Mouse (Mus musculus) bone marrow macrophage, adult 2 months (primary cell): ENCODE measurements around the gene Olfr828. TPM values are rescaled to one million over a fixed set of nuclear protein-coding genes. Genes with fewer than 3 reads are reported as not detected.

Source experiments
- H3K27ac ChIP-seq: 2 replicates; pipeline ENCODE4 v1.5.1; 2012; ENCODE audit warnings: low read depth, low read length; ENCODE audit not compliant: insufficient read depth
- H3K4me1 ChIP-seq: 2 replicates; pipeline ENCODE4 v1.6.1; 2012; ENCODE audit warnings: low read length; ENCODE audit not compliant: control insufficient read depth, insufficient read depth
- H3K4me3 ChIP-seq: 2 replicates; pipeline ENCODE4 v1.5.1; 2012; ENCODE audit warnings: mild to moderate bottlenecking, low read length, moderate library complexity; ENCODE audit not compliant: insufficient read depth
- CTCF ChIP-seq: IDR thresholded peaks from 2 replicates; pipeline ENCODE4 v1.5.1; 2012; ENCODE audit warnings: low read depth, mild to moderate bottlenecking, low read length, moderate library complexity
- POLR2A ChIP-seq: IDR thresholded peaks from 2 replicates; pipeline ENCODE4 v1.6.1; 2012; ENCODE audit warnings: mild to moderate bottlenecking, low read depth, low read length, borderline replicate concordance
- polyA plus RNA-seq: library from polyadenylated mRNA; stranded (reverse); fragments of >200 nt; gene quantifications from 2 replicates; pipeline ENCODE4 v1.2.4, GENCODE M21; 2012; ENCODE audit not compliant: missing spikeins, insufficient read depth, insufficient read length

The Olfr828 gene
- polyA plus RNA-seq: not detected in 2 replicates

DNA sequence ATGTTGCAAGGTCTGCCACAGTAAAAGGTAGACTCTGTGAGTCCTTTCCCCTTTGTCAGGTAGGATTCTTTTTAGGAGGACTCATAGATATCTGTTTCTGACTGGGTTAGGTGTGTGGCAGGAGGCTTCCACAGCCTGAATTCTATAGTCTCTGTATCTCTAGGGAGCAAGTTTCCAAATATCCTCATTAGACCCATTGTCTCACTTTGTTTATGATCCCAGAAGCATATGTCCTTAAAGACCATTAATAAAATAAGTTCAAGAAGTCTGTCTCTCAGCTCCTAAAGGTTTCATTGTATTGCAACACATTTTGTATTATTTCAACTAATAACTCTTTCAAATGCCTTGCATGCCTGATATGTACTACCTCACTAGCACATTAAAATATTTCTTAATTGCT is at the start of gene Olfr828:
Gene Olfr828, minus strand, starts transcription at position 101 of the 400 bp plus-strand sequence.
- Histone ChIP-seq H3K4me3 (no peak within 1 kb of the TSS), H3K27ac (no peak within 1 kb of the TSS), H3K4me1 (no peaks in the 10 kb centered on the region)
- TF ChIP-seq POLR2A (no peak), CTCF (no peak)

- no peak within 1 kb of the TSS for H3K27ac ChIP-seq
- TF ChIP-seq POLR2A (no peak), CTCF (no peak)
- no peaks in the 10 kb centered on the region for H3K4me1 ChIP-seq
- no peak within 1 kb of the TSS for H3K4me3 ChIP-seq
These were observed 35.3 kb upstream of the Olfr828 start, which contains the start of gene Olfr829 for GRCm38 (mm10) chr9:18854633-18855032. Gene Olfr829, plus strand, starts transcription at chr9:18854933.

GRCm38 (mm10) chr9:18785316-18785715 is 34.0 kb downstream of the Olfr828 start:
- no peak overlapping the region for H3K27ac ChIP-seq
- no peak for TF ChIP-seq CTCF
- TF ChIP-seq POLR2A: no peak

DNA sequence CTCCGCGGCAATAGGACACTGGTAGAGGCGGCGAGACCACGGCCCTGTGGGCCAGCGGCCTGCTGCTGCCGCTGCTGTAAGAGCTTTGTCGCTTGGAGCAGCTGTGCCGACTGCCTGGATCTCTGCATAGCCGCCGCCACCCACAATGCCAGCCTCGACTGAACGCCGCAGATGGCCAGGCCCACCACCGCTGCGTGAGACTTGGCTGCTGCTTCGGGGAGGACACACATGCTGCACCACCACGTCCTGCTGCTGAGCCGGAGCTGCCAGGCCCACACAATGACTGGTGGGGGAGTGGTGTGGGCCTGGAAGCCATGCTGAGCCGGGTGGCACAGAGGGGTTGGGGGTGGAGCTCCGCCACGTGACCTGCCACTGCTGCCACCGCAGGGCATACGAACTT is 39.9 kb downstream of the Olfr828 start:
- Histone ChIP-seq H3K27ac (no peak overlapping the region), H3K4me3 (no peak overlapping the region), H3K4me1 (no peaks in the 10 kb centered on the region)
- no peak for TF ChIP-seq CTCF
- TF ChIP-seq POLR2A: no peak

More at GRCm38 (mm10) chr9:18785316-18785715, 34.0 kb downstream of the Olfr828 start:
- H3K4me1 ChIP-seq: no peaks in the 10 kb centered on the region
- H3K4me3 ChIP-seq: no peak overlapping the region

DNA sequence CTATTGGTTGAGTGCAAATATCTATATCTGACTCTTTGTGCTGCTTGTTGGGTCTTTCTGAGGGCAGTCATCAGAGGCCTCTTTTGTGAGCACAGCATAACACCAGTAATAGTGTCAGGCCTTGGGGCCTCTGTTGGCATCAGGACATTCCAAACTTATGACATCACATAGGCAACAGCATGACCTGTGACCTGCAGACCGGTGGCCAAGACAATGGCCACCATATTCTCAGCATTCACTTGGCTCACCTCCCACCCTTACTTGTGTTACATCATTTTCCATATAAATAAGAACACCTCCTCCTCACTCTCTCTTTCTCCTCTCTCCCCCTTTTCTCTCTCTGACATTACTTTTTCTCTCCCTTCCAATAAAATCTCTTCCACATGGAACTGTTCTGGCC is 40.3 kb downstream of the Olfr828 start:
- TF ChIP-seq POLR2A (no peak), CTCF (no peak)
- Histone ChIP-seq H3K27ac (no peak overlapping the region), H3K4me3 (no peak overlapping the region), H3K4me1 (no peaks in the 10 kb centered on the region)

Other genes with a start within 250 kb of the Olfr828 start
- not detected in 2 replicates for gene Muc16, start 145.0 kb downstream of the Olfr828 start, polyA plus RNA-seq
- gene Olfr24, start 55.5 kb downstream of the Olfr828 start, polyA plus RNA-seq: not detected in 2 replicates
- gene Olfr829, start 35.4 kb upstream of the Olfr828 start, polyA plus RNA-seq: not detected in 2 replicates
- gene Olfr830, start 55.2 kb upstream of the Olfr828 start, polyA plus RNA-seq: not detected in 2 replicates
- gene Olfr832, start 117.6 kb upstream of the Olfr828 start, polyA plus RNA-seq: not detected in 2 replicates
- not detected in 2 replicates for gene Olfr834, start 168.5 kb upstream of the Olfr828 start, polyA plus RNA-seq
- gene Olfr835, start 213.2 kb upstream of the Olfr828 start, polyA plus RNA-seq: not detected in 2 replicates